Comparison of ENCODE assay signal across 8 mouse cellular contexts in the genomic region with DNA sequence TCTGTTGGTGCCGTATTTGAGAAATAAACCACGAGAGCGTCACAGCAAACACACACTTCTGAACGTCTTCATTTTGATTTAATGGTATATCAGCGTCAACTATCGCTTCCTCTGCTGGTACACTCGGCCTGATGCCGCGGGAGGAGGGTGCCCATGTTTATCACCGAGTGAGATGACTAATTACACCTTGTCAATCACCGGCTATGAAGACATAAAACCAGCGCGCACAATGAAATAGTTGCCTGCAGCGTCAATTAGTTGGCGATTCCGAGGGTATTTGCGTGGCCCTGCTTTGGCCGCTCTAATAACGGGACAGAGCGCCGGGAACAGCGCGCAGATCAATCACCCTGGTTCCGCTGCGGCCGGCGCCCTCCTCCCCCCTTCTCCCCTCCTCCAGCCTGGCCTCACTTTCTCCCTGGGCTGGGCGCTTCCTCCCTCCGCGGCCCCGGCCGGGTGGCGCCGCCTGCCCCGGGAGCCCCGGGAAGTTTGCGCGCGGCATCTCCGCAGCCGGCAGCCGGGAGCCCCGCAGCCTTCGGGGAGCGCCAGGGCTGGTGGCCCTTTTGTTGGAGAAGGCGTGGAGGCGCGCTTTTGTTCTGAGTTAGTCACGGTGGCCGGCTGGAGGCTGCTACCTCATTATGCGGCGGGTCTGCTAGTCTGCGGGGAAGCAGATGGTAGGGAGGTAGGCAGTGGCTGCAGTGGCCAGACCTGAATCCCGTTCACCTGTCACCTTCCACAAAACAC. TPM values are rescaled to one million over a fixed set of nuclear protein-coding genes. Genes with fewer than 3 reads are reported as not detected.
DNase-seq lines count a peak whose midpoint lies in the region; ATAC-seq and TF ChIP-seq lines count a peak whose summit lies in the region.

No protein-coding gene starts in this region.

- H3K9ac ChIP-seq in lung, embryonic 14.5 days: no peak overlapping the region
- peak overlapping the region; percentile 6; the same call in 1 of the 2 replicates for H3K9ac ChIP-seq in hindbrain, embryonic 15.5 days
- H3K9ac ChIP-seq in midbrain, embryonic 14.5 days (replicated peaks; ENCODE audit: low read length): peak overlapping the region; percentile 71

- no peak overlapping the region for H3K27ac ChIP-seq in lung, embryonic 14.5 days (ENCODE audit: low read depth)
- H3K27ac ChIP-seq in hindbrain, embryonic 15.5 days (replicated peaks): peak overlapping the region; percentile 48
- H3K27ac ChIP-seq in midbrain, embryonic 14.5 days (replicated peaks; ENCODE audit: low read depth, low read length): peak overlapping the region; percentile 94

- under 1% methylated on average over 54 of the region's 54 CpGs for WGBS in lung, embryonic 14.5 days
- WGBS in hindbrain, embryonic 15.5 days: under 1% methylated on average over 54 of the region's 54 CpGs
- WGBS in midbrain, embryonic 14.5 days: under 1% methylated on average over 54 of the region's 54 CpGs

- peak overlapping the region; percentile 41; the same call in 1 of the 2 replicates for H3K4me2 ChIP-seq in lung, embryonic 14.5 days
- H3K4me2 ChIP-seq in hindbrain, embryonic 15.5 days: peak overlapping the region; percentile 52
- peak overlapping the region; percentile 75 for H3K4me2 ChIP-seq in midbrain, embryonic 14.5 days (ENCODE audit: low read length)

- H3K4me3 ChIP-seq in lung, embryonic 14.5 days (ENCODE audit: low read depth, low read length): peak overlapping the region; percentile 22; the same call in 1 of the 2 replicates
- peak overlapping the region; percentile 29 for H3K4me3 ChIP-seq in hindbrain, embryonic 15.5 days
- H3K4me3 ChIP-seq in midbrain, embryonic 14.5 days (replicated peaks; ENCODE audit: low read depth, low read length): peak overlapping the region; percentile 41

- no peak for ATAC-seq in lung, embryonic 14.5 days (ENCODE audit: insufficient read depth)
- ATAC-seq in hindbrain, embryonic 15.5 days (ENCODE audit: low FRiP score, low read depth): no peak
- ATAC-seq in midbrain, embryonic 14.5 days (ENCODE audit: low FRiP score, low TSS enrichment): peak; percentile 51; the same call in 1 of the 2 replicates

- H3K27me3 ChIP-seq in lung, embryonic 14.5 days (ENCODE audit: insufficient read depth, low read length): peaks cover 100% of the 10 kb centered on the region
- H3K27me3 ChIP-seq in hindbrain, embryonic 15.5 days: peaks cover 94% of the 10 kb centered on the region
- H3K27me3 ChIP-seq in midbrain, embryonic 14.5 days (ENCODE audit: control insufficient read depth, insufficient read depth, low read length): peaks cover 85% of the 10 kb centered on the region

- no peak for DNase-seq in lung, embryonic 14.5 days
- no peak for DNase-seq in lung, adult 18-20 months
- peak; percentile 80 for DNase-seq in embryo, embryonic 11 days
- peak; percentile 75 for DNase-seq in midbrain, embryonic 14.5 days
- DNase-seq in gastrocnemius, postnatal 4 days (ENCODE audit: low spot score in 2 of 2): no peak
- DNase-seq in ovary, postnatal 36 days (ENCODE audit: low spot score): no peak
- no peak for DNase-seq in thymus, postnatal 25 days

- H3K4me1 ChIP-seq in lung, embryonic 14.5 days (ENCODE audit: insufficient read depth): peaks cover 3% of the 10 kb centered on the region; the same call in 1 of the 2 replicates
- peaks cover 29% of the 10 kb centered on the region for H3K4me1 ChIP-seq in hindbrain, embryonic 15.5 days (replicated peaks)
- H3K4me1 ChIP-seq in midbrain, embryonic 14.5 days (ENCODE audit: control insufficient read depth, insufficient read depth, low read length): peaks cover 40% of the 10 kb centered on the region

- no peaks in the 10 kb centered on the region for H3K9me3 ChIP-seq in lung, embryonic 14.5 days (ENCODE audit: low read depth, low read length)
- no peaks in the 10 kb centered on the region for H3K9me3 ChIP-seq in hindbrain, embryonic 15.5 days
- no peaks in the 10 kb centered on the region for H3K9me3 ChIP-seq in midbrain, embryonic 14.5 days (ENCODE audit: control insufficient read depth, low read length)

- H3K36me3 ChIP-seq in lung, embryonic 14.5 days (ENCODE audit: insufficient read depth): no peaks in the 10 kb centered on the region
- no peaks in the 10 kb centered on the region for H3K36me3 ChIP-seq in hindbrain, embryonic 15.5 days
- H3K36me3 ChIP-seq in midbrain, embryonic 14.5 days (ENCODE audit: control insufficient read depth, insufficient read depth, low read length): no peaks in the 10 kb centered on the region

- no peak for TF ChIP-seq CTCF in lung, embryonic 14.5 days (IDR thresholded peaks at IDR 0.05; ENCODE audit: low read depth)

RNA-seq across cellular contexts. Expression of a gene that starts 8.9 kb away (rescaled TPM):
- 0.20 and 0.39 TPM in 2 replicates for polyA plus RNA-seq in lung, embryonic 14.5 days (2014; fragmentation: Nextera tagmentation; extraction: Ambion mirVana)
- polyA plus RNA-seq in hindbrain, embryonic 15.5 days (2015; fragmentation: Nextera tagmentation; extraction: Ambion mirVana): 12.3 and 63.3 TPM in 2 replicates
- 47.8 and 68.9 TPM in 2 replicates for polyA plus RNA-seq in midbrain, embryonic 14.5 days (2014; fragmentation: Nextera tagmentation; extraction: Ambion mirVana)
- total RNA-seq in gastrocnemius, postnatal 4 days (2021): under 1 TPM; 0.78 TPM

Comparison
In these comparisons a context has a peak if more than half of its experiments do, and no peak if none do; other contexts are left out.
1. DNase-seq: peak in embryo, embryonic 11 days (single experiment) and midbrain, embryonic 14.5 days (single experiment); none in lung, embryonic 14.5 days (single experiment), lung, adult 18-20 months (0 of 2), gastrocnemius, postnatal 4 days (0 of 2), ovary, postnatal 36 days (single experiment) and thymus, postnatal 25 days (single experiment).
2. Peak in every context shown above with its lines, with median percentiles within 50 percentile points of each other: H3K4me2 ChIP-seq and H3K4me3 ChIP-seq.